Mouse (Mus musculus) bone marrow macrophage, adult 2 months (primary cell): ENCODE results near the gene Smim27. TPM values are rescaled to one million over a fixed set of nuclear protein-coding genes. Genes with fewer than 3 reads are reported as not detected.
A peak's percentile ranks its signal among the peaks of the same experiment; 100 is the strongest.

ENCODE experiments used
- H3K27ac ChIP-seq: 2 replicates; pipeline ENCODE4 v1.5.1; 2012; ENCODE audit warnings: low read depth, low read length; ENCODE audit not compliant: insufficient read depth
- H3K4me1 ChIP-seq: 2 replicates; pipeline ENCODE4 v1.6.1; 2012; ENCODE audit warnings: low read length; ENCODE audit not compliant: control insufficient read depth, insufficient read depth
- H3K4me3 ChIP-seq: 2 replicates; pipeline ENCODE4 v1.5.1; 2012; ENCODE audit warnings: mild to moderate bottlenecking, low read length, moderate library complexity; ENCODE audit not compliant: insufficient read depth
- CTCF ChIP-seq: IDR thresholded peaks from 2 replicates; pipeline ENCODE4 v1.5.1; 2012; ENCODE audit warnings: low read depth, mild to moderate bottlenecking, low read length, moderate library complexity
- POLR2A ChIP-seq: IDR thresholded peaks from 2 replicates; pipeline ENCODE4 v1.6.1; 2012; ENCODE audit warnings: mild to moderate bottlenecking, low read depth, low read length, borderline replicate concordance
- polyA plus RNA-seq: library from polyadenylated mRNA; stranded (reverse); fragments of >200 nt; gene quantifications from 2 replicates; pipeline ENCODE4 v1.2.4, GENCODE M21; 2012; ENCODE audit not compliant: missing spikeins, insufficient read depth, insufficient read length

Smim27 gene
- polyA plus RNA-seq, 1 experiment = 22.6 TPM

GRCm38 (mm10) chr4:40299169-40299568 is 29.8 kb downstream of the Smim27 start:
- Histone ChIP-seq H3K27ac (no peak overlapping the region), H3K4me3 (no peak overlapping the region), H3K4me1 (peaks cover 3% of the 10 kb centered on the region)
- no peak for TF ChIP-seq POLR2A
- TF ChIP-seq CTCF = no peak

- Histone ChIP-seq H3K4me1 (peaks cover 3% of the 10 kb centered on the region), H3K4me3 (peak overlapping the region; percentile 15; the same call in 1 of the 2 replicates), H3K27ac (no peak overlapping the region)
- peak; percentile 44; the same call in 1 of the 2 replicates for TF ChIP-seq CTCF
- no peak for TF ChIP-seq POLR2A
These were observed 31.9 kb downstream of the Smim27 start for GRCm38 (mm10) chr4:40301076-40301789.

- Histone ChIP-seq H3K27ac (no peak overlapping the region), H3K4me3 (no peak overlapping the region), H3K4me1 (peaks cover 3% of the 10 kb centered on the region)
- no peak for TF ChIP-seq POLR2A
- TF ChIP-seq CTCF = no peak
These were observed 33.2 kb downstream of the Smim27 start for GRCm38 (mm10) chr4:40302445-40303125.

- H3K4me1 ChIP-seq = peaks cover 15% of the 10 kb centered on the region
- H3K27ac ChIP-seq = no peak overlapping the region
- H3K4me3 ChIP-seq = no peak overlapping the region
- TF ChIP-seq POLR2A = no peak
- no peak for TF ChIP-seq CTCF
These were observed 40.3 kb downstream of the Smim27 start for GRCm38 (mm10) chr4:40309682-40310081.

- H3K4me3 ChIP-seq = no peak overlapping the region
- TF ChIP-seq CTCF (no peak), POLR2A (no peak)
- H3K4me1 ChIP-seq = peaks cover 15% of the 10 kb centered on the region
- H3K27ac ChIP-seq = no peak overlapping the region
These were observed 41.5 kb downstream of the Smim27 start for GRCm38 (mm10) chr4:40310796-40311383.

- Histone ChIP-seq H3K27ac (no peak overlapping the region), H3K4me3 (no peak overlapping the region)
- no peak for TF ChIP-seq POLR2A
- TF ChIP-seq CTCF = no peak
These were observed 42.8 kb downstream of the Smim27 start for GRCm38 (mm10) chr4:40312213-40312612.

GRCm38 (mm10) chr4:40313026-40313425 is 43.6 kb downstream of the Smim27 start:
- peaks cover 15% of the 10 kb centered on the region for H3K4me1 ChIP-seq
- no peak overlapping the region for H3K4me3 ChIP-seq
- TF ChIP-seq CTCF = no peak
- no peak for TF ChIP-seq POLR2A
- peak overlapping the region; percentile 52 for H3K27ac ChIP-seq

More at GRCm38 (mm10) chr4:40312213-40312612, 42.8 kb downstream of the Smim27 start:
- H3K4me1 ChIP-seq = peaks cover 15% of the 10 kb centered on the region

GRCm38 (mm10) chr4:40317404-40317803 is 48.0 kb downstream of the Smim27 start:
- H3K4me1 ChIP-seq = peaks cover 8% of the 10 kb centered on the region
- TF ChIP-seq POLR2A (no peak), CTCF (no peak)
- no peak overlapping the region for H3K4me3 ChIP-seq
- H3K27ac ChIP-seq = no peak overlapping the region

Other genes with a start within 250 kb of the Smim27 start
- 22.1 and 28.8 TPM in 2 replicates for gene Aco1, start 126.5 kb upstream of the Smim27 start, polyA plus RNA-seq
- gene Ddx58, start 29.8 kb upstream of the Smim27 start, polyA plus RNA-seq = 90.7 and 91.2 TPM in 2 replicates
- gene Topors, start 271 bp downstream of the Smim27 start, polyA plus RNA-seq = 23.5 and 25.5 TPM in 2 replicates
- gene Ndufb6, start 9.8 kb downstream of the Smim27 start, polyA plus RNA-seq = 73.8 and 76.3 TPM in 2 replicates
- not detected in 2 replicates for gene Tmem215, start 202.6 kb downstream of the Smim27 start, polyA plus RNA-seq